Mouse (Mus musculus): ENCODE measurements around the gene Scfd2.

GRCm38 (mm10) chr5:74301443-74301842, 230.1 kb downstream of the Scfd2 start:
- TF ChIP-seq CTCF (IDR thresholded peaks at IDR 0.05; ENCODE audit: insufficient read depth, low read length) (no peak), POLR2A (IDR thresholded peaks at IDR 0.05; ENCODE audit: borderline replicate concordance, extremely low read depth, low read depth, low read length) (no peak)
